Mouse (Mus musculus) hindbrain, embryonic 15.5 days (tissue): ENCODE data around the gene Fgf12. TPM values are rescaled to one million over a fixed set of nuclear protein-coding genes. Genes with fewer than 3 reads are reported as not detected.
A peak's percentile ranks its signal among the peaks of the same experiment; 100 is the strongest.

Experiments
- ATAC-seq: fragments of 200-750 bp; cut with Nextera tagmentation; 2 replicates; pipeline ENCODE4 v1.8.0; 2017; ENCODE audit warnings: low read depth, moderate number of reproducible peaks, moderate TSS enrichment; ENCODE audit not compliant: low FRiP score
- H3K27ac ChIP-seq: fragments of 300-500 bp; sonication (generic); replicated peaks from 2 replicates; pipeline ENCODE4 v1.5.1; 2015; ENCODE audit warnings: mild to moderate bottlenecking, inconsistent platforms
- H3K27me3 ChIP-seq: fragments of 300-500 bp; sonication (generic); 2 replicates; pipeline ENCODE4 v1.6.1; 2015; ENCODE audit warnings: control low read depth, inconsistent platforms
- H3K36me3 ChIP-seq: fragments of 300-500 bp; sonication (generic); 2 replicates; pipeline ENCODE4 v1.6.1; 2015; ENCODE audit warnings: control low read depth, inconsistent platforms
- H3K4me1 ChIP-seq: fragments of 300-500 bp; sonication (generic); replicated peaks from 2 replicates; pipeline ENCODE4 v1.6.1; 2015; ENCODE audit warnings: control low read depth, inconsistent platforms
- H3K4me2 ChIP-seq: fragments of 300-500 bp; sonication (generic); 2 replicates; pipeline ENCODE4 v1.6.1; 2015; ENCODE audit warnings: moderate library complexity, mild to moderate bottlenecking, inconsistent platforms
- H3K4me3 ChIP-seq: fragments of 300-500 bp; sonication (generic); 2 replicates; pipeline ENCODE4 v1.5.1; 2015; ENCODE audit warnings: mild to moderate bottlenecking, inconsistent platforms
- H3K9ac ChIP-seq: fragments of 300-500 bp; sonication (generic); 2 replicates; pipeline ENCODE4 v1.6.1; 2015; ENCODE audit warnings: inconsistent platforms
- H3K9me3 ChIP-seq: fragments of 300-500 bp; sonication (generic); 2 replicates; pipeline ENCODE4 v1.6.1; 2016; ENCODE audit warnings: control low read depth, inconsistent platforms
- WGBS: fragments of 180-500 bp; shearing (Covaris S2); methylation state at CpG from one replicate; pipeline ENCODE4 v1.1.7; 2015; 5-methylcytosine and 5-hydroxymethylcytosine counted together
- polyA plus RNA-seq: library from polyadenylated mRNA; unstranded; fragments of >200 nt; fragmentation: Nextera tagmentation; extraction: Ambion mirVana; gene quantifications from 2 replicates; pipeline ENCODE4 v1.2.1, GENCODE M21; 2015

Gene Fgf12
- polyA plus RNA-seq, 1 experiment from 2014 or later: 50.9 TPM

- no peaks in the 10 kb centered on the region for H3K9me3 ChIP-seq
- H3K4me3 ChIP-seq: no peak overlapping the region
- no peaks in the 10 kb centered on the region for H3K4me1 ChIP-seq
- ATAC-seq: no peak
- 86% methylated on average over 4 of the region's 4 CpGs for WGBS
- no peaks in the 10 kb centered on the region for H3K36me3 ChIP-seq
- no peak overlapping the region for H3K4me2 ChIP-seq
- no peak overlapping the region for H3K9ac ChIP-seq
- H3K27me3 ChIP-seq: no peaks in the 10 kb centered on the region
- no peak overlapping the region for H3K27ac ChIP-seq
Observed at GRCm38 (mm10) chr16:28601723-28602122, 151.1 kb downstream of the Fgf12 start.

DNA sequence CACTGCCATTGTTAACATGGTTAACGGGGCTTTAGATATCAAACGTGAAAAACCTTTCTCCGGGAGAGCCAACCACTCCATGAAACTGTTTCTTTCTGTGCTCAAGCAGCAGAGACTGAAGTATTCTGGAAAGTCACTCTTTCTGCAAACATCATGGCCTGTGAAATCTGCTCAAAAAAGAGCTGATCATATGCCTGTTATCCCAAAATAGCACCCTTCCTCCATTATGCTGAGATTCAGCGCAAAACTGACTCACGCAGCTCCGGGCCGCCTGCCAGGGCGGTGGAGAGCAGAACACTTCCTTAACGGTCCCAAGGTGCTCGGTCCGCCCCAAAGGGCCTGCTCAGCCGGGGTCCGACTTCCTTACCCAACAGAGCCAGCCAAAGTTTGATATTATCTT, 156.8 kb downstream of the Fgf12 start:
- no peaks in the 10 kb centered on the region for H3K9me3 ChIP-seq
- WGBS: 88% methylated on average over 13 of the region's 13 CpGs
- no peak overlapping the region for H3K27ac ChIP-seq
- H3K36me3 ChIP-seq: no peaks in the 10 kb centered on the region
- no peak overlapping the region for H3K4me3 ChIP-seq
- H3K4me2 ChIP-seq: no peak overlapping the region
- H3K9ac ChIP-seq: no peak overlapping the region
- no peaks in the 10 kb centered on the region for H3K27me3 ChIP-seq
- H3K4me1 ChIP-seq: no peaks in the 10 kb centered on the region
- no peak for ATAC-seq

DNA sequence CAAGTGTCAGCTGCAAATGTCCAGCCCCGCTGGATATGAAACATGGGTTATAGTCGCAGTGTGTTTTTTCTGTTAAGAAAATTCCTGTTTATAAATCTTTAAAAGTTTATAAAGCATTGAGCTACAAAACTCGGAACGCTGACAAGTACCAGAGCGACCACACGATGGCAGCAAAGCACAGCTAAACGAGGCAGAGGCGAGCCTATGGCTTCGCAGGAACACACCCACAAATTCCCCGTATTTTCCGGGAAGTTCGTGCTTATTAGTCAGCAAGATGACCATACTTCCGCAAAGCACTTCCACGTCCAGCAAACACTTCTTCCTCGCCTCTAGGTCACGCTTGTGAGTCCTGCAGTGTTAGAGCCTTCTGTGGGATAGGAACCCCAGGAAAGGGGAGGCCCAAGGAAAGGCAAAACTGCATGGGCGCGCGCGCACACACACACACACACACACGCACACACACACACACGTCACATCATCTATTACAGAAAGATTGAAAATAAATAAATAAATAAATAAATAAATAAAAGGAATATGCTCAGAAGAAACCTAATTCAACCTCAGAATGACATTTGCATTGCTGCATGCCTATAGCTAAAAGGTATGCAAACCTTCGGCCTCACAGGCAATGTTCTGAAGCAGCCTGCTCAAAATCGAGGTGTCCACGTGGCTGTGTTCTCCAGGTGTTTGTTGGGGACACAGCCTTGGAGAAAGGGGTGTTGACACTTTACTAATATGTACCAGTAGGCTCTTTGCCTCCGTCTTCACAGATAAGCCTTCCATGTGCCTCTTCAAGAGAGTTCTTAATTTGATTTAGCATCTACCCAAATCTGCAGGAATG, 159.6 kb downstream of the Fgf12 start:
- H3K4me1 ChIP-seq: no peaks in the 10 kb centered on the region
- peak overlapping the region; percentile 38 for H3K9ac ChIP-seq
- H3K27me3 ChIP-seq: no peaks in the 10 kb centered on the region
- H3K27ac ChIP-seq: no peak overlapping the region
- H3K9me3 ChIP-seq: no peaks in the 10 kb centered on the region
- 28% methylated on average over 26 of the region's 26 CpGs for WGBS
- peak overlapping the region; percentile 33 for H3K4me3 ChIP-seq
- no peaks in the 10 kb centered on the region for H3K36me3 ChIP-seq
- peak overlapping the region; percentile 62 for H3K4me2 ChIP-seq
- peak; percentile 84 for ATAC-seq

- H3K4me2 ChIP-seq: no peak overlapping the region
- H3K4me1 ChIP-seq: no peaks in the 10 kb centered on the region
- WGBS: 91% methylated on average over 6 of the region's 6 CpGs
- no peaks in the 10 kb centered on the region for H3K27me3 ChIP-seq
- no peaks in the 10 kb centered on the region for H3K9me3 ChIP-seq
- ATAC-seq: 0 out of 2 replicates have a peak, but pooled peaks have one; percentile 25
- H3K36me3 ChIP-seq: no peaks in the 10 kb centered on the region
- no peak overlapping the region for H3K9ac ChIP-seq
- no peak overlapping the region for H3K4me3 ChIP-seq
- H3K27ac ChIP-seq: no peak overlapping the region
Observed at GRCm38 (mm10) chr16:28592466-28592865, 160.4 kb downstream of the Fgf12 start.

DNA sequence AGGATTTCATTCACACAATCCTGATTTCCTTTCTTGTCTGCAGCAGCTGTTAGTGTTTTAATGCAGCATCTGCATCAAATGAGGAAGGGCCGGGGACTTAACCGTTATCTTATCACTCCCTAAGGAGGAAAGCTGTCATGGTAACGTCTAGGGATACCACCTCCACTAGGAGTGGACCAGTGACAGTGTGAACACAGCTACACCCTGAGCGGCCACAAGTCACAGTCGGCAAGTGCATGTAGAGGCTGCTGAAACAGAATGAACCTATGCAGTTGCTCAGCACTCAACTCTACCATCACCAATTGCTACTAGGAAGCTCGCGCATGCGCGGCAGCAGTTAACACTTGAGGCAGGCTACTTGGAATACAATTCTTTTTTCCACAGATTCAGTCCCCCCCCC, 161.3 kb downstream of the Fgf12 start:
- Histone ChIP-seq H3K27me3 (no peaks in the 10 kb centered on the region), H3K9ac (no peak overlapping the region), H3K4me3 (no peak overlapping the region), H3K27ac (no peak overlapping the region), H3K36me3 (no peaks in the 10 kb centered on the region), H3K4me2 (no peak overlapping the region), H3K4me1 (no peaks in the 10 kb centered on the region), H3K9me3 (no peaks in the 10 kb centered on the region)
- 70% methylated on average over 9 of the region's 9 CpGs for WGBS
- ATAC-seq: no peak

DNA sequence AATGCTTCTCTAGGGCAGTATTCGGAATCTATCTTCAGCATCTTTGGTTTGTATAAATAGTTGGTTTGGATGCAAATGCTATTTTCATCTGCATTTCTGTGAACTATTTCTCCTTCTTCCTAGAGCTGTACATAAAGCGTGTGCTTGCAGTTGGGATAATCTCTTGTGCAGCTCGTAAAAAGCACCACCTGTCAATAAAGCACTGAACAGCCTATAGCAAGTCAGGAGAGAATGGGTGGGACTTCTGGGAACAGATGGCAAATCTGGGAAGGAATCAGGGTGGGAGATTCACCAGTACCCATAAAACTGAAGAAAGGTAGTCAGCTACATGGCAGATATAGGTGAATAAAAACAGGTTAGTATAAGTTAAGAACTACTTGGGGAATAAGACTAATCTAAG, 180.7 kb downstream of the Fgf12 start:
- WGBS: 69% methylated on average over 3 of the region's 3 CpGs
- H3K4me3 ChIP-seq: no peak overlapping the region

DNA sequence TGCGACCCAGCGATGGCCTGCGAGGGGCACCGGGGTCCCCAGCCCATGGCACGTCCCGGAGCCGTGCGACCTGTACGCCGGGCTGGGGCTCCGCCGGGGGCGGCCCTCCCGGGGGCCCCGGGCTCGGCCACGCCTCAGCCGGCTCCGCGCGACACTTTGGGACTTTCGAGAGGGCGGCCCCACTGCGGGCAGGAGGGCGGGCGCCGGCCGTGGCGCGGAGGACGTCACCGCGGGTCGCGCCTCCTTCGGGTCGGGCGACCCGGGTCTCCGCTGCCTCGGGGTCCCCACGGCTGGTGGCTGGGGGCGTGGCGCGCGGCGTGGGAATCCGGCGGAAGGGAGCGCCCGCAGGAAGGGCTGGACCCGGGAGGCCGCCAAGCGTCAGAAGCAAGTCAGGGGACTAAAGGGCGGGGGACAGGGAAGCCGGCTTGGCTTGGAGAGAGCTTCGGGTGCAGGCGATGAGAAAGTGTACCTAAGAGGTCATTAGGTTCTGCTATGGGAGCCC, 188.1 kb downstream of the Fgf12 start:
- peak; percentile 77 for ATAC-seq
- H3K9ac ChIP-seq: peak overlapping the region; percentile 38
- peak overlapping the region; percentile 99 for H3K4me2 ChIP-seq
- no peaks in the 10 kb centered on the region for H3K9me3 ChIP-seq
- H3K4me1 ChIP-seq: peaks cover 5% of the 10 kb centered on the region; the same call in 1 of the 2 replicates
- H3K27me3 ChIP-seq: peaks cover 20% of the 10 kb centered on the region
- no peak overlapping the region for H3K27ac ChIP-seq
- WGBS: under 1% methylated on average over 58 of the region's 58 CpGs
- peak overlapping the region; percentile 54 for H3K4me3 ChIP-seq
- H3K36me3 ChIP-seq: no peaks in the 10 kb centered on the region

More for the DNA sequence above, 180.7 kb downstream of the Fgf12 start:
- no peak overlapping the region for H3K27ac ChIP-seq
- no peaks in the 10 kb centered on the region for H3K36me3 ChIP-seq
- no peak for ATAC-seq
- no peaks in the 10 kb centered on the region for H3K4me1 ChIP-seq
- H3K9ac ChIP-seq: no peak overlapping the region
- 0 out of 2 replicates have a peak, but pooled peaks cover under 1% of the 10 kb centered on the region for H3K27me3 ChIP-seq
- H3K4me2 ChIP-seq: no peak overlapping the region
- no peaks in the 10 kb centered on the region for H3K9me3 ChIP-seq

DNA sequence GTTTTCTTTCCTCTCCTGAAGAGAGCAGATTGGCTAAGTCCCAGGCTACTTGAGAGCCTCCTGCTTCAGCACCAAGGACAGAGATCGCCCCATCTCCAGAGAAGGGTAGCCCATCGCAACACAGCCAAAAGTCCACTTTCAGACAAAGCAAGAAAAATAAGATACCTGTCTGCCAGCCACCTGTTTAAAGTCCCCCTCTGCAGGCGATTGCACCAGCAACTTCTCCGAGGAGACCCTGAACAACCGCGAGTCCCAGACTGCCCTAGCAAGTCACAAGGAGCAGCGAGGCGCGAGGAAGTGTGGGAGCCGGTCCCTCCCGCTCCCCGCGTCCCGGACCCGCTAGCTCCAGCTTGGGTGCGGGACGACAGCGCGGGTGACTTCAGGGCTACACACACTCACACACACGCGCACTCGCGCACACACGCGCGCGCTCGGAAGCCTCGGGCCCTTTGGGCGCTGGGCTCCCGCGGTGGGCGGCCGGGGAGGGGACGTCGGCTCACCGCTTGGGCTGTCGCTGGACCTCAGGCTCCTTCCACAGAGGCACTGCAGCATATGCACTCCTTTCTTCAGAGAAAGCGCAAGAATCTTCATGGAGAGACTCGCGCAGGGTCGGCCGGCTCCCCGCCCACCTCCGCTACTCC, 188.7 kb downstream of the Fgf12 start:
- Histone ChIP-seq H3K27ac (no peak overlapping the region), H3K27me3 (peaks cover 20% of the 10 kb centered on the region), H3K36me3 (no peaks in the 10 kb centered on the region), H3K9me3 (no peaks in the 10 kb centered on the region), H3K9ac (peak overlapping the region; percentile 38), H3K4me1 (peaks cover 5% of the 10 kb centered on the region; the same call in 1 of the 2 replicates), H3K4me2 (peak overlapping the region; percentile 99), H3K4me3 (peak overlapping the region; percentile 54)
- ATAC-seq: peak; percentile 72
- 1% methylated on average over 45 of the region's 45 CpGs for WGBS

DNA sequence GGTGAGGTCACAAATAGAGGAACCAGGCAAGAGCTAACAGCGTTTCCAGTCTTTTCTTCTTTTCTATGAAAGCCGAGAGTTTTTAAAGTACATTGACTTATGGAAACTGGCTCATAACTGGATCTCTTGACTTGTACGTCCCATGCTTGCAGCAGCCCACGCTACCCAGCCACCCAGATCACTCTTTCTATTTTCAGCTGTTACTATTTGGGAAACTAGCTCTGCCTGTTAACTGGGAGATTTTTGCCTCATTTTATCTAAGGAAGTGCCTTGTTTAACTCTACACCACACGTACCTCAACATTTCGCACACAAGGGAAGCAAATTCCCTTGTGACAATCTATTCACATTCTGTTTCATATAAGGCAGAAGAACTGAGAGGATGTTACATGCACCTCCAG, 190.0 kb downstream of the Fgf12 start:
- H3K36me3 ChIP-seq: no peaks in the 10 kb centered on the region
- H3K4me3 ChIP-seq: no peak overlapping the region
- ATAC-seq: no peak
- H3K27me3 ChIP-seq: peaks cover 20% of the 10 kb centered on the region
- 78% methylated on average over 6 of the region's 6 CpGs for WGBS
- H3K4me2 ChIP-seq: no peak overlapping the region
- H3K4me1 ChIP-seq: peaks cover 5% of the 10 kb centered on the region; the same call in 1 of the 2 replicates
- no peak overlapping the region for H3K27ac ChIP-seq
- no peak overlapping the region for H3K9ac ChIP-seq
- H3K9me3 ChIP-seq: no peaks in the 10 kb centered on the region

DNA sequence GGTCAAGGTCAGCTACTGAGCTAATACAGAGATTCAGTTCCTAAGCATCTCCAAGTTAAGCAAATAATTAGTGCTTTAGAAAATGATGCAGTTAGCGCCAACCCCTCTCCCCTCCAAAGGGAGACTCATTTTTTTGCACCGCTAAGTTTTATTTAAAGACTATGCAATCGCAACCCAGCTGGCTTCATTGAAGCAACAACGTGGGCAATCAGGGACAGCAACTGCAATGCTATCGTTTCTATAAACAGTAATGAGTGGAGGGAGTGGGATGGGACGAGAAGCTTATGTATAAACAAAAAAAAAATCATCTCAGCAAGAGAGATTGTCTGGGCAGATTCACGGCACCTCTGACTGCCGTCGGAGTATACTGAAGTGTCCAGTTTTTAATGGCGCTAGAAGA, 197.6 kb downstream of the Fgf12 start:
- 81% methylated on average over 10 of the region's 10 CpGs for WGBS
- ATAC-seq: no peak
- no peaks in the 10 kb centered on the region for H3K27me3 ChIP-seq

GRCm38 (mm10) chr16:28539423-28539822, 213.4 kb downstream of the Fgf12 start:
- WGBS: 67% methylated on average over 3 of the region's 3 CpGs
- no peak overlapping the region for H3K9ac ChIP-seq

More for the DNA sequence above, 197.6 kb downstream of the Fgf12 start:
- no peak overlapping the region for H3K4me2 ChIP-seq
- no peak overlapping the region for H3K27ac ChIP-seq
- H3K4me1 ChIP-seq: no peaks in the 10 kb centered on the region
- H3K9me3 ChIP-seq: no peaks in the 10 kb centered on the region
- H3K9ac ChIP-seq: no peak overlapping the region
- no peaks in the 10 kb centered on the region for H3K36me3 ChIP-seq
- no peak overlapping the region for H3K4me3 ChIP-seq

More at GRCm38 (mm10) chr16:28539423-28539822, 213.4 kb downstream of the Fgf12 start:
- ATAC-seq: no peak
- no peaks in the 10 kb centered on the region for H3K9me3 ChIP-seq
- H3K27me3 ChIP-seq: no peaks in the 10 kb centered on the region
- H3K36me3 ChIP-seq: no peaks in the 10 kb centered on the region
- no peak overlapping the region for H3K27ac ChIP-seq
- H3K4me2 ChIP-seq: no peak overlapping the region
- H3K4me3 ChIP-seq: no peak overlapping the region
- no peaks in the 10 kb centered on the region for H3K4me1 ChIP-seq
